Mouse (Mus musculus): ENCODE results near the gene Gna11. TPM values are rescaled to one million over a fixed set of nuclear protein-coding genes. Genes with fewer than 3 reads are reported as not detected.

The Gna11 gene
- polyA plus RNA-seq, 2 experiments: 89.1 to 97.4 TPM

GRCm38 (mm10) chr10:81588739-81589138 is 43.7 kb upstream of the Gna11 start:
- Histone ChIP-seq H3K27ac (replicated peaks; ENCODE audit: low read depth, low read length) (no peak overlapping the region), H3K9ac (ENCODE audit: low read depth, low read length, severe bottlenecking) (no peak overlapping the region), H3K9me3 (ENCODE audit: control insufficient read depth, low read length) (no peaks in the 10 kb centered on the region), H3K4me2 (replicated peaks; ENCODE audit: low read depth, low read length, severe bottlenecking) (no peak overlapping the region), H3K4me1 (ENCODE audit: control insufficient read depth, insufficient read depth, low read length) (no peaks in the 10 kb centered on the region), H3K36me3 (ENCODE audit: control insufficient read depth, insufficient read depth, low read length) (peaks cover 61% of the 10 kb centered on the region), H3K27me3 (ENCODE audit: control insufficient read depth, insufficient read depth, low read length) (no peaks in the 10 kb centered on the region), H3K4me3 (replicated peaks; ENCODE audit: low read length) (no peak overlapping the region)
- ATAC-seq (ENCODE audit: low FRiP score, low read depth) (no peak), DNase-seq (ENCODE audit: low spot score) (no peak)
- 62% methylated on average over 7 of the region's 7 CpGs for WGBS
- no peak for TF ChIP-seq POLR2A (IDR thresholded peaks at IDR 0.05; ENCODE audit: borderline replicate concordance, extremely low read depth, insufficient read depth, insufficient read length)

- Histone ChIP-seq H3K9ac (ENCODE audit: low read depth, low read length, severe bottlenecking) (no peak overlapping the region), H3K4me3 (replicated peaks; ENCODE audit: low read length) (no peak overlapping the region), H3K27me3 (ENCODE audit: control insufficient read depth, insufficient read depth, low read length) (no peaks in the 10 kb centered on the region), H3K36me3 (ENCODE audit: control insufficient read depth, insufficient read depth, low read length) (peaks cover 68% of the 10 kb centered on the region), H3K4me2 (replicated peaks; ENCODE audit: low read depth, low read length, severe bottlenecking) (no peak overlapping the region), H3K9me3 (ENCODE audit: control insufficient read depth, low read length) (no peaks in the 10 kb centered on the region), H3K4me1 (ENCODE audit: control insufficient read depth, insufficient read depth, low read length) (peaks cover 6% of the 10 kb centered on the region; the same call in 1 of the 2 replicates), H3K27ac (replicated peaks; ENCODE audit: low read depth, low read length) (no peak overlapping the region)
- 70% methylated on average over 6 of the region's 6 CpGs for WGBS
- ATAC-seq (ENCODE audit: low FRiP score, low read depth) (no peak), DNase-seq (ENCODE audit: low spot score) (no peak)
- TF ChIP-seq POLR2A (IDR thresholded peaks at IDR 0.05; ENCODE audit: borderline replicate concordance, extremely low read depth, insufficient read depth, insufficient read length): no peak
Observed at GRCm38 (mm10) chr10:81583347-81583746, 38.4 kb upstream of the Gna11 start.

- Histone ChIP-seq H3K4me2 (replicated peaks; ENCODE audit: low read depth, low read length, severe bottlenecking) (no peak overlapping the region; the same call in 1 of the 2 replicates), H3K36me3 (ENCODE audit: control insufficient read depth, insufficient read depth, low read length) (peaks cover 40% of the 10 kb centered on the region), H3K27ac (replicated peaks; ENCODE audit: low read depth, low read length) (no peak overlapping the region), H3K27me3 (ENCODE audit: control insufficient read depth, insufficient read depth, low read length) (no peaks in the 10 kb centered on the region), H3K4me3 (replicated peaks; ENCODE audit: low read length) (no peak overlapping the region), H3K4me1 (ENCODE audit: control insufficient read depth, insufficient read depth, low read length) (peaks cover 15% of the 10 kb centered on the region), H3K9me3 (ENCODE audit: control insufficient read depth, low read length) (no peaks in the 10 kb centered on the region), H3K9ac (ENCODE audit: low read depth, low read length, severe bottlenecking) (no peak overlapping the region)
- no peak for ATAC-seq (ENCODE audit: low FRiP score, low read depth)
- no peak for DNase-seq (ENCODE audit: low spot score)
- 51% methylated on average over 25 of the region's 25 CpGs for WGBS
- no peak for TF ChIP-seq POLR2A (IDR thresholded peaks at IDR 0.05; ENCODE audit: borderline replicate concordance, extremely low read depth, insufficient read depth, insufficient read length)
Observed at GRCm38 (mm10) chr10:81580441-81581070, 35.6 kb upstream of the Gna11 start.

- H3K4me3 ChIP-seq (replicated peaks; ENCODE audit: low read length): no peak overlapping the region
- H3K9me3 ChIP-seq (ENCODE audit: control insufficient read depth, low read length): no peaks in the 10 kb centered on the region
- whole genome bisulfite sequencing: 56% methylated on average over 4 of the region's 4 CpGs
- TF ChIP-seq POLR2A (IDR thresholded peaks at IDR 0.05; ENCODE audit: borderline replicate concordance, extremely low read depth, insufficient read depth, insufficient read length): no peak
- H3K36me3 ChIP-seq (ENCODE audit: control insufficient read depth, insufficient read depth, low read length): peaks cover 34% of the 10 kb centered on the region
- ATAC-seq (ENCODE audit: low FRiP score, low read depth): no peak
- H3K9ac ChIP-seq (ENCODE audit: low read depth, low read length, severe bottlenecking): no peak overlapping the region
- H3K4me1 ChIP-seq (ENCODE audit: control insufficient read depth, insufficient read depth, low read length): peaks cover 15% of the 10 kb centered on the region
- H3K4me2 ChIP-seq (replicated peaks; ENCODE audit: low read depth, low read length, severe bottlenecking): no peak overlapping the region
- no peak overlapping the region for H3K27ac ChIP-seq (replicated peaks; ENCODE audit: low read depth, low read length)
- no peaks in the 10 kb centered on the region for H3K27me3 ChIP-seq (ENCODE audit: control insufficient read depth, insufficient read depth, low read length)
- DNase-seq (ENCODE audit: low spot score): no peak
Observed at GRCm38 (mm10) chr10:81579967-81580366, 35.0 kb upstream of the Gna11 start.

- Histone ChIP-seq H3K9ac (ENCODE audit: low read depth, low read length, severe bottlenecking) (peak overlapping the region; percentile 74), H3K4me3 (replicated peaks; ENCODE audit: low read length) (peak overlapping the region; percentile 66), H3K4me2 (replicated peaks; ENCODE audit: low read depth, low read length, severe bottlenecking) (peak overlapping the region; percentile 71), H3K27ac (replicated peaks; ENCODE audit: low read depth, low read length) (no peak overlapping the region), H3K36me3 (ENCODE audit: control insufficient read depth, insufficient read depth, low read length) (0 out of 2 replicates have a peak, but pooled peaks cover 4% of the 10 kb centered on the region), H3K27me3 (ENCODE audit: control insufficient read depth, insufficient read depth, low read length) (0 out of 2 replicates have a peak, but pooled peaks cover 3% of the 10 kb centered on the region), H3K9me3 (ENCODE audit: control insufficient read depth, low read length) (no peaks in the 10 kb centered on the region), H3K4me1 (ENCODE audit: control insufficient read depth, insufficient read depth, low read length) (peaks cover 36% of the 10 kb centered on the region)
- under 1% methylated on average over 6 of the region's 6 CpGs for WGBS
- DNase-seq (ENCODE audit: low spot score) (no peak), ATAC-seq (ENCODE audit: low FRiP score, low read depth) (no peak)
- TF ChIP-seq POLR2A (IDR thresholded peaks at IDR 0.05; ENCODE audit: borderline replicate concordance, extremely low read depth, insufficient read depth, insufficient read length): no peak
Observed at GRCm38 (mm10) chr10:81575695-81576094, 30.7 kb upstream of the Gna11 start.
